Mouse (Mus musculus) kidney, postnatal 0 days (tissue): Measurements from ENCODE around the gene Armc8. TPM values are rescaled to one million over a fixed set of nuclear protein-coding genes. Genes with fewer than 3 reads are reported as not detected.
A peak's percentile ranks its signal among the peaks of the same experiment; 100 is the strongest.

Experiments used
- ATAC-seq: fragments of 200-750 bp; cut with Nextera tagmentation; replicated peaks from 2 replicates; pipeline ENCODE4 v1.8.0; 2017; ENCODE audit warnings: low read depth, moderate number of reproducible peaks, moderate TSS enrichment, moderate library complexity; ENCODE audit not compliant: low FRiP score
- DNase-seq: peaks from one replicate; pipeline ENCODE4 v3.0.0-alpha.2; 2016; ENCODE audit warnings: low spot score
- H3K27ac ChIP-seq: fragments of 300-500 bp; sonication (generic); 2 replicates; pipeline ENCODE4 v1.5.1; 2014; ENCODE audit warnings: mild to moderate bottlenecking
- H3K27me3 ChIP-seq: fragments of 300-500 bp; sonication (generic); 2 replicates; pipeline ENCODE4 v1.6.1; 2014; ENCODE audit warnings: low read length, mixed read lengths; ENCODE audit not compliant: insufficient read depth
- H3K36me3 ChIP-seq: fragments of 300-500 bp; sonication (generic); 2 replicates; pipeline ENCODE4 v1.6.1; 2014; ENCODE audit warnings: low read length, mixed read lengths; ENCODE audit not compliant: insufficient read depth
- H3K4me1 ChIP-seq: fragments of 300-500 bp; sonication (generic); replicated peaks from 2 replicates; pipeline ENCODE4 v1.6.1; 2014; ENCODE audit warnings: antibody characterized with exemption, low read length, mixed read lengths; ENCODE audit not compliant: insufficient read depth
- H3K4me2 ChIP-seq: fragments of 300-500 bp; sonication (generic); 2 replicates; pipeline ENCODE4 v1.6.1; 2014; ENCODE audit warnings: mild to moderate bottlenecking, low read length, moderate library complexity, mixed read lengths
- H3K4me3 ChIP-seq: fragments of 300-500 bp; sonication (generic); replicated peaks from 2 replicates; pipeline ENCODE4 v1.5.1; 2014; ENCODE audit warnings: low read depth, low read length
- H3K9ac ChIP-seq: fragments of 300-500 bp; sonication (generic); 2 replicates; pipeline ENCODE4 v1.6.1; 2014; ENCODE audit warnings: low read depth, low read length
- H3K9me3 ChIP-seq: fragments of 300-500 bp; sonication (generic); replicated peaks from 2 replicates; pipeline ENCODE4 v1.6.1; 2016; ENCODE audit warnings: low read length, inconsistent platforms, mixed read lengths
- CTCF ChIP-seq: IDR thresholded peaks from 2 replicates; pipeline ENCODE4 v1.5.1; 2016; ENCODE audit warnings: antibody characterized with exemption, low read depth, mild to moderate bottlenecking, moderate library complexity
- WGBS: fragments of 180-500 bp; shearing (Covaris S2); extraction: QIAGEN DNeasy Blood & Tissue Kit; methylation state at CpG from one replicate; pipeline ENCODE4 v1.1.7; 2014; 5-methylcytosine and 5-hydroxymethylcytosine counted together
- polyA plus RNA-seq: library from polyadenylated mRNA; unstranded; fragments of >200 nt; fragmentation: Nextera tagmentation; extraction: Ambion mirVana; gene quantifications from 2 replicates; pipeline ENCODE4 v1.2.1, GENCODE M21; 2015

Armc8 gene
- polyA plus RNA-seq, 1 experiment from 2014 or later = 15.8 TPM

DNA sequence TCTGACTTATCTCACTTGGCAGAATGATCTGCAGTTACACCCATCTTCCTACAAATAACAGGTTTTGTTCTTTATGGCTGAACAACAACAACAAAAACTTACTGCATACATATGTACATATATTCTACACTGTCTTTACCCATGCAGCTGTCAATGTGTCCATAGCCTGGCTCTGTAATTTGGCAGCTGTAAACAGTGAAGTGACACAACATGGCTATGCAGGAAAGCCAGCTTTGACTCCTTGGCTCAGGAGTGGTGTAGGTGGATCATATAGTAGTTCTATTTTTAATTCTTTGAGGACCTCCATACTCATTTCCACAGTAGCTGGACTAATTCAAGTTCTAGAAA, 9.2 kb downstream of the Armc8 start:
- no peaks in the 10 kb centered on the region for H3K27me3 ChIP-seq
- no peaks in the 10 kb centered on the region for H3K9me3 ChIP-seq
- H3K4me3 ChIP-seq = no peak overlapping the region
- no peak for TF ChIP-seq CTCF
- H3K27ac ChIP-seq = no peak overlapping the region
- DNase-seq (no peak), ATAC-seq (no peak)
- no peak overlapping the region for H3K4me2 ChIP-seq
- H3K36me3 ChIP-seq = no peaks in the 10 kb centered on the region
- no peak overlapping the region for H3K9ac ChIP-seq
- H3K4me1 ChIP-seq = no peaks in the 10 kb centered on the region

DNA sequence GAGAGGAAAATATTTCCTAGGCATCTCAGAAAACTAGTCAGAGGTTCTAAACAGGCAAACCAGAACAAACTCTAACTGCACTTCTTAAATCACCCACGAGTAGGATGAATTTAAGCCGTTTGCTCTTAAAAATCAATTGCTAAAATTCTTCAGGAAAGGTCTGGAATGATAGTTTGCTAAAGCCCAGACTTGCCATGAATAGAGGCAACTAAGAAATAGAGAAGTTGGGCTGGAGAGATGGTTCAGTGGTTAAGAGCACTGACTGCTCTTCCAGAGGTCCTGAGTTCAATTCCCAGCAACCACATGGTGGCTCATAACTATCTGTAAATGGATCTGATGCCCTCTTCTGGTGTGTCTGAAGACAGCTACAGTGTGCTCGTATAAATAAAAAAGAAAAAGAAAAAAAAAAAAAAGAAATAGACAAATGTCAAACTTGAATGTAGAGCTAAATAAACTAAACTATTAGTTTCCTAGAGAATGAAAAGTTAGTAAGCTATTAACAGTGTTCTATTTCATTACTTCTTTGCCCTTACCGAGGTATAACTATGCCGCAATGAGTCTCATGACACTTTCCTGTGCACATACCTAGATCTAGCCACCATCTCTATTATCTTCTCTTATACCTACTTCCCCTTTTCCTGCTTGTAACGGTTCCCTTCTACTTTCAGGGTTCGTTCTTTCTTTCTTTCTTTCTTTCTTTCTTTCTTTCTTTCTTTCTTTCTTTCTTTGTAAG, 9.7 kb downstream of the Armc8 start:
- Histone ChIP-seq H3K9me3 (no peaks in the 10 kb centered on the region), H3K9ac (no peak overlapping the region), H3K27ac (no peak overlapping the region), H3K36me3 (no peaks in the 10 kb centered on the region), H3K27me3 (no peaks in the 10 kb centered on the region), H3K4me2 (no peak overlapping the region), H3K4me3 (no peak overlapping the region), H3K4me1 (no peaks in the 10 kb centered on the region)
- 85% methylated on average over 7 of the region's 7 CpGs for WGBS
- TF ChIP-seq CTCF = no peak
- DNase-seq = no peak
- ATAC-seq = no peak

DNA sequence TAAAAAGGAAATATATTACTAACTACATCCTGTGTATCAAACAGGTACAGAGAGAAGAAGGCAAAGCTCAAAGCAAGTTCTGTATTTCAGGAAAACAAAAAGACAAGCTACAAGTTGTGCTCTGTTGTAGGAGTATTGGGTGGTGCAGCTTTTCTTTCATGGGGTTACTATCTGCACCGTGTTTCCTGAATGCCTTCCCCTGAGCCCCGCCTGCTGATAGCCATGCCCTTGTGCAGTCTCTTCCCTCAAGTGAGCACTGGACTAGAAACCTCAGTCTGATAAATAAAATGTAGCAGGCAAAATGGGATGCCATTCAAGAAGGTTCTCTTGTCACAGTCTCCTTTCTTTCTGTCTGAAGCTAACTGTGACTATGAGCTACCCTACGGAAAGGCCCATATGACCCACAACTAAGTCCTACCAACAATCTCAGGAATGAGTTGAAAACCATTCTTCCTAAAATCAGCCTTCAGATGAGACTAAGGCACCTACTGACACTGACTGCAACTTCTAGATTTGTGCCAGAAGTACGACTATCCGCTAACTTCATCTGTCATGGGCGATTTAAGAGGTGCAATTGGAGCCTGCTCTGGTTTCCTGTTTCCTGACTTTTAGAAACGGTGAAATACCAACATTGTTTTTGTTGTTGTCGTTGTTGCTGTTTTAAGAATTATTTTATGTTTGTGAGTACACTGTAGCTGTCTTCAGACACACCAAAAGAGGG, 11.0 kb downstream of the Armc8 start:
- no peak for TF ChIP-seq CTCF
- no peak overlapping the region for H3K4me2 ChIP-seq
- H3K4me1 ChIP-seq = no peaks in the 10 kb centered on the region
- DNase-seq = no peak
- no peaks in the 10 kb centered on the region for H3K9me3 ChIP-seq
- no peak overlapping the region for H3K9ac ChIP-seq
- H3K27ac ChIP-seq = no peak overlapping the region
- ATAC-seq = no peak
- no peaks in the 10 kb centered on the region for H3K36me3 ChIP-seq
- no peaks in the 10 kb centered on the region for H3K27me3 ChIP-seq
- 59% methylated on average over 8 of the region's 8 CpGs for WGBS
- H3K4me3 ChIP-seq = no peak overlapping the region

DNA sequence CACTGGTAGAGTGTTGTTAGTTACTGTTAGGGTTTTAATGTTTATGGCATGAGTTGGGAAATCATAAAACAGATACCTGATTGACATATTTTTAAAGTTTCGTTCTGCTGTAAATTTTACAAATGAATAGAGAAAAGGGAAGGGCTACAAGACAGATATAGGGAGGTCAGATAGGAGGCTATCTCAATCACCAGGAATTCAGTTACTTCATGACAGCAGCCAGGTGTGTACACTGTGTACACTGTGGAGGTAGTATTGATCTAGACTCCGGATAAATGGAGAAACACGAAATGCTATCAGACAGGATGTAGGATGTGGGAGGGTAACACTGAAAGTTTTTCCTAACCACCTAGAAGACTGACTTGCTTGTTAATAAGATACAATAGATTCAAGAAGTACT, 13.4 kb downstream of the Armc8 start:
- ATAC-seq (no peak), DNase-seq (no peak)
- Histone ChIP-seq H3K4me1 (no peaks in the 10 kb centered on the region), H3K4me2 (no peak overlapping the region), H3K9me3 (no peaks in the 10 kb centered on the region), H3K4me3 (no peak overlapping the region), H3K27me3 (no peaks in the 10 kb centered on the region), H3K36me3 (no peaks in the 10 kb centered on the region), H3K27ac (no peak overlapping the region), H3K9ac (no peak overlapping the region)
- WGBS = 91% methylated on average over 3 of the region's 3 CpGs
- TF ChIP-seq CTCF = no peak

DNA sequence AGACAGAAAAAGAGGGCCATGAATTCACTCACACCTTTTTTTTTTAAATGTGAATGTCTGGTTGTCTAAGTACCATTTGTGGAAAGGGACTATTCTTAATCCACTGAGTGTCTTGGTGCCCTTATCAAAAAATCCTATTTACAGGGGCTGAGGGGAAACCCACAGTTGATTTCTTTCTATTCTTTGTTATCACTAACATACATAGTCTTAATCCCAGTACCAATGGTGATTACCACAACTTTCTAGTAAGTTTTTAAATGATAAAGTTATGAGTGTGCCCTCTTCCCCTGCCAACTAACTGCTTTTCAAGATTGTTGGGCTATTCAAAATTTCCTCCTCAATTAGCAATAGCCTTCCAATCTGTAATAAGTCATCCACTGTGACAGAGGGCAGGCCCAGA, 14.6 kb downstream of the Armc8 start:
- H3K27me3 ChIP-seq = no peaks in the 10 kb centered on the region
- no peaks in the 10 kb centered on the region for H3K36me3 ChIP-seq
- H3K9ac ChIP-seq = no peak overlapping the region
- no peak for TF ChIP-seq CTCF
- no peaks in the 10 kb centered on the region for H3K4me1 ChIP-seq
- no peaks in the 10 kb centered on the region for H3K9me3 ChIP-seq
- ATAC-seq (no peak), DNase-seq (no peak)
- H3K4me3 ChIP-seq = no peak overlapping the region
- H3K4me2 ChIP-seq = no peak overlapping the region
- H3K27ac ChIP-seq = no peak overlapping the region

DNA sequence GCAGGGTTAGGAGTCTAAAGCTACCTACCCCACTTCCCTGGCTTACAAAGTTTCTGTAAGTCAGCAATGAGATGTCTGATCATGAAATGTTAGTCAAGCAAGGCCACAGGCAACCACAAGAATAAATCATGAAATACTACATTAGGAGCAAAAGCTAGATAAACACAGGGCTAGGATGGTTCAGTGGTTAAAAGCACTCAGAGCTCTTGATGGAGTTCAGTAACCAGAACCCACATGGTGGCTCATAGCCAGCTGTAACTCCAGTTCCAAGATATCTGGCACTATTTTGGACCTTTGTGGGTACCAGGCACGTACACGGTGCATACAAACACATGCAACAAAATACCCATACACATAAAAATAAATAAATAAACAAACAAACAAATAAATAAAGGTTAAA, 15.7 kb downstream of the Armc8 start:
- no peak for TF ChIP-seq CTCF
- no peak overlapping the region for H3K27ac ChIP-seq
- H3K9ac ChIP-seq = no peak overlapping the region
- H3K4me1 ChIP-seq = no peaks in the 10 kb centered on the region
- no peak overlapping the region for H3K4me2 ChIP-seq
- no peak for ATAC-seq
- no peaks in the 10 kb centered on the region for H3K27me3 ChIP-seq
- H3K4me3 ChIP-seq = no peak overlapping the region
- no peaks in the 10 kb centered on the region for H3K9me3 ChIP-seq
- WGBS = 67% methylated on average over 2 of the region's 2 CpGs
- H3K36me3 ChIP-seq = no peaks in the 10 kb centered on the region
- peak; percentile 15 for DNase-seq

DNA sequence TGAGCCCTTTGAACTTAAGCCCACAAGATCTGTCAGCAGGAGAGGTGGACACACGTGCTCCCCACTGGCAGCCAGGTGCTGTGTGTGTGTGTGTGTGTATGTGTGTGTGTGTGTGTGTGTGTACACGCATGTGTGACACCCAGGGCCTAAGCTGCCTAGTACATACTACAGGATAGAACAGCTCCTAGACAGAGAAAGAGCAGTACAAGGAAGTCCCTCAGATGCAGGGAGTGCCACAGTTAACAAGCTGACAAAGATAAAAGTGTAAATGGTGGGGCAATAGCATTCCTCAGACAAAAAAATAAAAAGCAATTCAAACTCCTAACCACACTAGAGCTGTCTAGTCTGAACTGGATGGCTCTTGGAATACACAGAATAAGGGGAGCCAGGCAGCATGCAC, 16.6 kb downstream of the Armc8 start:
- Histone ChIP-seq H3K4me3 (no peak overlapping the region), H3K4me2 (no peak overlapping the region), H3K27me3 (no peaks in the 10 kb centered on the region), H3K9me3 (no peaks in the 10 kb centered on the region), H3K4me1 (no peaks in the 10 kb centered on the region), H3K9ac (no peak overlapping the region), H3K27ac (no peak overlapping the region), H3K36me3 (no peaks in the 10 kb centered on the region)
- no peak for TF ChIP-seq CTCF
- 54% methylated on average over 2 of the region's 2 CpGs for WGBS
- ATAC-seq = no peak
- no peak for DNase-seq
